Comparison of ENCODE assay signal across 9 mouse cellular contexts in genomic region chr9:21961366-21961980, GRCm38 (mm10). TPM values are rescaled to one million over a fixed set of nuclear protein-coding genes. Genes with fewer than 3 reads are reported as not detected.
DNase-seq lines count a peak whose midpoint lies in the region; ATAC-seq and TF ChIP-seq lines count a peak whose summit lies in the region.
"Had no signal": no experiment of that assay in that cellular context is flagged by ENCODE, and none has a peak within 500 bp of the region (broad histone marks: within the 10 kb centered on the region; RNA-seq: fewer than 3 reads in every experiment).

No protein-coding gene starts in this region.

- peak overlapping the region; percentile 82; the same call in 1 of the 2 replicates for H3K27ac ChIP-seq in heart, embryonic 10.5 days
- H3K27ac ChIP-seq in forebrain, embryonic 16.5 days (ENCODE audit: low read length): no peak overlapping the region
- H3K27ac ChIP-seq in liver, embryonic 12.5 days: peak overlapping the region; percentile 97
- no peak overlapping the region for H3K27ac ChIP-seq in small intestine, adult 2 months (ENCODE audit: insufficient read depth, low read depth, low read length)
- H3K27ac ChIP-seq in thymus, adult 2 months (ENCODE audit: control insufficient read depth, insufficient read depth, low read length): no peak overlapping the region

- DNase-seq in heart, embryonic 10.5 days (ENCODE audit: low spot score): no peak
- no peak for DNase-seq in heart, adult 11 months
- DNase-seq in adrenal gland, adult 18-20 months (ENCODE audit: low spot score in 2 of 2): no peak
- no peak for DNase-seq in thymus, adult 2 months

- peak overlapping the region; percentile 76 for H3K4me2 ChIP-seq in forebrain, embryonic 16.5 days (ENCODE audit: low read length)
- H3K4me2 ChIP-seq in liver, embryonic 12.5 days: peak overlapping the region; percentile 79

- ATAC-seq in forebrain, embryonic 16.5 days: no peak
- no peak for ATAC-seq in liver, embryonic 12.5 days

- TF ChIP-seq CTCF in E14TG2a.4 (conservative IDR thresholded peaks at IDR 0.05; ENCODE audit: low read length): no peak
- TF ChIP-seq CTCF in small intestine, adult 2 months (IDR thresholded peaks at IDR 0.05; ENCODE audit: extremely low read depth, insufficient read length, insufficient replicate concordance, low read depth, low read length): no peak
- no peak for TF ChIP-seq CTCF in thymus, adult 2 months (IDR thresholded peaks at IDR 0.05; ENCODE audit: borderline replicate concordance, control insufficient read depth, extremely low read depth, insufficient read depth, low read length, poor library complexity)

- 1% methylated on average over 35 of the region's 35 CpGs for WGBS in heart, embryonic 10.5 days
- 1% methylated on average over 35 of the region's 35 CpGs for WGBS in forebrain, embryonic 16.5 days
- WGBS in liver, embryonic 12.5 days (ENCODE audit: insufficient replicate concordance): 1% methylated on average over 35 of the region's 35 CpGs
- WGBS in small intestine, adult 2 months: 7% methylated on average over 35 of the region's 35 CpGs
- 5% methylated on average over 35 of the region's 35 CpGs for WGBS in thymus, adult 2 months

- TF ChIP-seq POLR2A in small intestine, adult 2 months (IDR thresholded peaks at IDR 0.05; ENCODE audit: low read depth, low read length): no peak
- no peak for TF ChIP-seq POLR2A in thymus, adult 2 months (IDR thresholded peaks at IDR 0.05; ENCODE audit: control insufficient read depth, extremely low read depth, insufficient read depth, low read length, poor library complexity)

- H3K36me3 ChIP-seq in heart, embryonic 10.5 days: peaks cover 24% of the 10 kb centered on the region
- peaks cover 31% of the 10 kb centered on the region for H3K36me3 ChIP-seq in E14TG2a.4 (ENCODE audit: insufficient read depth, low read length)
- H3K36me3 ChIP-seq in forebrain, embryonic 16.5 days (ENCODE audit: control insufficient read depth, insufficient read depth): no peaks in the 10 kb centered on the region
- H3K36me3 ChIP-seq in liver, embryonic 12.5 days: peaks cover 55% of the 10 kb centered on the region
- no peaks in the 10 kb centered on the region for H3K36me3 ChIP-seq in small intestine, adult 2 months (ENCODE audit: control insufficient read depth, insufficient read depth, low read length)
- H3K36me3 ChIP-seq in thymus, adult 2 months (ENCODE audit: control insufficient read depth, insufficient read depth, low read length): no peaks in the 10 kb centered on the region

- H3K4me1 ChIP-seq in heart, embryonic 10.5 days: peaks cover 46% of the 10 kb centered on the region
- peaks cover 64% of the 10 kb centered on the region for H3K4me1 ChIP-seq in E14TG2a.4 (replicated peaks; ENCODE audit: low read depth, low read length)
- H3K4me1 ChIP-seq in forebrain, embryonic 16.5 days (replicated peaks; ENCODE audit: control insufficient read depth, insufficient read depth, low read length): peaks cover 19% of the 10 kb centered on the region
- H3K4me1 ChIP-seq in liver, embryonic 12.5 days: peaks cover 64% of the 10 kb centered on the region
- peaks cover 17% of the 10 kb centered on the region for H3K4me1 ChIP-seq in small intestine, adult 2 months (ENCODE audit: control insufficient read depth, insufficient read depth, insufficient read length, low read length)
- H3K4me1 ChIP-seq in thymus, adult 2 months (replicated peaks; ENCODE audit: control insufficient read depth, insufficient read depth, low read length): peaks cover 20% of the 10 kb centered on the region

- peaks cover 46% of the 10 kb centered on the region for H3K27me3 ChIP-seq in heart, embryonic 10.5 days (ENCODE audit: insufficient read depth, poor library complexity, severe bottlenecking)
- H3K27me3 ChIP-seq in E14TG2a.4 (ENCODE audit: insufficient read depth, low read length): peaks cover 55% of the 10 kb centered on the region
- peaks cover 38% of the 10 kb centered on the region for H3K27me3 ChIP-seq in forebrain, embryonic 16.5 days (replicated peaks; ENCODE audit: control insufficient read depth, insufficient read depth, low read length)
- H3K27me3 ChIP-seq in liver, embryonic 12.5 days (replicated peaks): peaks cover 9% of the 10 kb centered on the region; the same call in 1 of the 2 replicates
- H3K27me3 ChIP-seq in small intestine, adult 2 months (ENCODE audit: control insufficient read depth, insufficient read depth, low read length): peaks cover 29% of the 10 kb centered on the region
- peaks cover 10% of the 10 kb centered on the region; the same call in 1 of the 2 replicates for H3K27me3 ChIP-seq in thymus, adult 2 months (ENCODE audit: control insufficient read depth, insufficient read depth, low read length)

- no peaks in the 10 kb centered on the region for H3K9me3 ChIP-seq in heart, embryonic 10.5 days
- no peaks in the 10 kb centered on the region for H3K9me3 ChIP-seq in E14TG2a.4 (ENCODE audit: low read length)
- H3K9me3 ChIP-seq in forebrain, embryonic 16.5 days (ENCODE audit: control insufficient read depth, low read length): no peaks in the 10 kb centered on the region
- no peaks in the 10 kb centered on the region for H3K9me3 ChIP-seq in liver, embryonic 12.5 days (replicated peaks)

- H3K9ac ChIP-seq in forebrain, embryonic 16.5 days (replicated peaks; ENCODE audit: low read depth, low read length): no peak overlapping the region
- peak overlapping the region; percentile 93 for H3K9ac ChIP-seq in liver, embryonic 12.5 days

- peak overlapping the region; percentile 58 for H3K4me3 ChIP-seq in heart, embryonic 10.5 days
- H3K4me3 ChIP-seq in E14TG2a.4 (replicated peaks; ENCODE audit: low read length): peak overlapping the region; percentile 74
- peak overlapping the region; percentile 44 for H3K4me3 ChIP-seq in forebrain, embryonic 16.5 days (replicated peaks; ENCODE audit: low read length)
- H3K4me3 ChIP-seq in liver, embryonic 12.5 days: peak overlapping the region; percentile 98
- H3K4me3 ChIP-seq in small intestine, adult 2 months (ENCODE audit: low read depth, low read length): peak overlapping the region; percentile 57
- H3K4me3 ChIP-seq in thymus, adult 2 months (ENCODE audit: control insufficient read depth, insufficient read depth, low read length): no peak overlapping the region; the same call in 1 of the 2 replicates

RNA-seq across cellular contexts. Expression of gene Epor, which starts 1.8 kb away (rescaled TPM):
- polyA plus RNA-seq in heart, embryonic 10.5 days (2016; fragmentation: Nextera tagmentation; extraction: Ambion mirVana): 25.0 and 25.9 TPM in 2 replicates
- polyA plus RNA-seq in forebrain, embryonic 16.5 days (2015; fragmentation: Nextera tagmentation; extraction: Ambion mirVana): 1.6 and 1.8 TPM in 2 replicates
- 155 and 158 TPM in 2 replicates for polyA plus RNA-seq in liver, embryonic 12.5 days (2016; fragmentation: Nextera tagmentation; extraction: Ambion mirVana)
- 0.95 and 2.4 TPM in 2 replicates for polyA plus RNA-seq in small intestine, adult 2 months (2012; rRNA removed)
- total RNA-seq in adrenal gland, adult 18-20 months (2021): 1 to 10 TPM; 1.6 to 2.9 TPM
- polyA plus RNA-seq in thymus, adult 2 months (2012; rRNA removed): 3.8 and 4.9 TPM in 2 replicates

RNA-seq across cellular contexts. Expression of gene Swsap1, which starts 5.9 kb away (rescaled TPM):
- polyA plus RNA-seq in heart, embryonic 10.5 days (2016; fragmentation: Nextera tagmentation; extraction: Ambion mirVana): 5.7 and 6.9 TPM in 2 replicates
- polyA plus RNA-seq in forebrain, embryonic 16.5 days (2015; fragmentation: Nextera tagmentation; extraction: Ambion mirVana): 9.0 and 12.5 TPM in 2 replicates
- 2.8 and 3.0 TPM in 2 replicates for polyA plus RNA-seq in liver, embryonic 12.5 days (2016; fragmentation: Nextera tagmentation; extraction: Ambion mirVana)
- polyA plus RNA-seq in small intestine, adult 2 months (2012; rRNA removed): 4.7 and 7.1 TPM in 2 replicates
- 10 to 100 TPM; 12.3 to 14.2 TPM for total RNA-seq in adrenal gland, adult 18-20 months (2021)
- 6.7 and 7.6 TPM in 2 replicates for polyA plus RNA-seq in thymus, adult 2 months (2012; rRNA removed)

RNA-seq across cellular contexts. Expression of gene Plppr2, which starts 24.6 kb away (rescaled TPM):
- polyA plus RNA-seq in heart, embryonic 10.5 days (2016; fragmentation: Nextera tagmentation; extraction: Ambion mirVana): 6.5 and 7.0 TPM in 2 replicates
- 74.1 and 89.9 TPM in 2 replicates for polyA plus RNA-seq in forebrain, embryonic 16.5 days (2015; fragmentation: Nextera tagmentation; extraction: Ambion mirVana)
- 2.3 and 3.1 TPM in 2 replicates for polyA plus RNA-seq in liver, embryonic 12.5 days (2016; fragmentation: Nextera tagmentation; extraction: Ambion mirVana)
- 5.2 and 5.5 TPM in 2 replicates for polyA plus RNA-seq in small intestine, adult 2 months (2012; rRNA removed)
- 10 to 100 TPM; 19.4 to 22.3 TPM for total RNA-seq in adrenal gland, adult 18-20 months (2021)
- 3.8 and 5.5 TPM in 2 replicates for polyA plus RNA-seq in thymus, adult 2 months (2012; rRNA removed)

RNA-seq across cellular contexts. Expression of gene Rgl3, which starts 27.8 kb away (rescaled TPM):
- 1.8 and 2.3 TPM in 2 replicates for polyA plus RNA-seq in heart, embryonic 10.5 days (2016; fragmentation: Nextera tagmentation; extraction: Ambion mirVana)
- polyA plus RNA-seq in forebrain, embryonic 16.5 days (2015; fragmentation: Nextera tagmentation; extraction: Ambion mirVana): 0.76 and 1.5 TPM in 2 replicates
- polyA plus RNA-seq in liver, embryonic 12.5 days (2016; fragmentation: Nextera tagmentation; extraction: Ambion mirVana): 0.20 and 0.46 TPM in 2 replicates
- 3.4 and 3.8 TPM in 2 replicates for polyA plus RNA-seq in small intestine, adult 2 months (2012; rRNA removed)
- 10 to 100 TPM; 19.2 to 51.9 TPM for total RNA-seq in adrenal gland, adult 18-20 months (2021)
- polyA plus RNA-seq in thymus, adult 2 months (2012; rRNA removed): 7.8 and 9.5 TPM in 2 replicates
- total RNA-seq: hematopoietic stem cell, adult 5-6 weeks had no signal

RNA-seq across cellular contexts. Expression of gene Tmem205, which starts 34.1 kb away (rescaled TPM):
- 50.1 and 52.6 TPM in 2 replicates for polyA plus RNA-seq in heart, embryonic 10.5 days (2016; fragmentation: Nextera tagmentation; extraction: Ambion mirVana)
- polyA plus RNA-seq in forebrain, embryonic 16.5 days (2015; fragmentation: Nextera tagmentation; extraction: Ambion mirVana): 47.7 and 54.8 TPM in 2 replicates
- 39.9 and 41.8 TPM in 2 replicates for polyA plus RNA-seq in liver, embryonic 12.5 days (2016; fragmentation: Nextera tagmentation; extraction: Ambion mirVana)
- polyA plus RNA-seq in small intestine, adult 2 months (2012; rRNA removed): 81.5 and 113 TPM in 2 replicates
- total RNA-seq in adrenal gland, adult 18-20 months (2021): 100 to 1,000 TPM; 280 to 531 TPM
- 40.0 and 47.7 TPM in 2 replicates for polyA plus RNA-seq in thymus, adult 2 months (2012; rRNA removed)

Comparison
In these comparisons a context has a peak if more than half of its experiments do, and no peak if none do; other contexts are left out.
1. H3K27ac ChIP-seq: peak in heart, embryonic 10.5 days (single experiment) and liver, embryonic 12.5 days (single experiment); none in forebrain, embryonic 16.5 days (single experiment), small intestine, adult 2 months (single experiment) and thymus, adult 2 months (single experiment).